ENCODE assay signal across 8 mouse cellular contexts in genomic region chr11:59839459-59840126, GRCm38 (mm10). TPM values are rescaled to one million over a fixed set of nuclear protein-coding genes. Genes with fewer than 3 reads are reported as not detected.
DNase-seq lines count a peak whose midpoint lies in the region; ATAC-seq lines count a peak whose summit lies in the region.

Gene Cops3 (minus strand): TSS chr11:59839838.

- ATAC-seq in heart, embryonic 13.5 days (ENCODE audit: extremely low read depth, insufficient number of reproducible peaks, low FRiP score, low TSS enrichment): peak; percentile 92
- ATAC-seq in liver, embryonic 12.5 days: peak; percentile 92
- peak; percentile 95 for ATAC-seq in stomach, embryonic 15.5 days (ENCODE audit: insufficient read depth, low FRiP score, low read depth)

- H3K9ac ChIP-seq in heart, embryonic 13.5 days: peak within 1 kb of the TSS; percentile 96
- H3K9ac ChIP-seq in liver, embryonic 12.5 days: peak within 1 kb of the TSS; percentile 93
- peak within 1 kb of the TSS; percentile 89 for H3K9ac ChIP-seq in stomach, embryonic 15.5 days

- peak within 1 kb of the TSS; percentile 84 for H3K4me3 ChIP-seq in brown adipose tissue, adult 24 weeks (ENCODE audit: insufficient read depth, low read depth, low read length)
- H3K4me3 ChIP-seq in heart, embryonic 13.5 days: peak within 1 kb of the TSS; percentile 95
- peak within 1 kb of the TSS; percentile 95 for H3K4me3 ChIP-seq in liver, embryonic 12.5 days
- peak within 1 kb of the TSS; percentile 97 for H3K4me3 ChIP-seq in stomach, embryonic 15.5 days (replicated peaks)

- under 1% methylated on average over 43 of the region's 43 CpGs for whole genome bisulfite sequencing in heart, embryonic 13.5 days
- under 1% methylated on average over 43 of the region's 43 CpGs for WGBS in liver, embryonic 12.5 days (ENCODE audit: insufficient replicate concordance)
- under 1% methylated on average over 43 of the region's 43 CpGs for WGBS in stomach, embryonic 15.5 days

- H3K9me3 ChIP-seq in heart, embryonic 13.5 days: no peaks in the 10 kb centered on the region
- no peaks in the 10 kb centered on the region for H3K9me3 ChIP-seq in liver, embryonic 12.5 days (replicated peaks)
- H3K9me3 ChIP-seq in stomach, embryonic 15.5 days: no peaks in the 10 kb centered on the region

- peak within 1 kb of the TSS; percentile 83 for H3K4me2 ChIP-seq in heart, embryonic 13.5 days
- peak within 1 kb of the TSS; percentile 79 for H3K4me2 ChIP-seq in liver, embryonic 12.5 days
- H3K4me2 ChIP-seq in stomach, embryonic 15.5 days: peak within 1 kb of the TSS; percentile 56

- peak within 1 kb of the TSS; percentile 97 for H3K27ac ChIP-seq in brown adipose tissue, adult 24 weeks (replicated peaks; ENCODE audit: low read depth, low read length)
- peak within 1 kb of the TSS; percentile 98 for H3K27ac ChIP-seq in heart, embryonic 13.5 days (replicated peaks)
- peak within 1 kb of the TSS; percentile 95 for H3K27ac ChIP-seq in liver, embryonic 12.5 days
- H3K27ac ChIP-seq in stomach, embryonic 15.5 days: peak within 1 kb of the TSS; percentile 98

- peak; percentile 98 for DNase-seq in CD4-positive, CD25-positive, alpha-beta regulatory T cell, adult 2 months (ENCODE audit: low read depth, low spot score)
- DNase-seq in fat pad, adult 2 months (ENCODE audit: extremely low read depth, low read depth, low spot score): peak; percentile 61
- peak; percentile 98 for DNase-seq in kidney, postnatal 10 days
- DNase-seq in natural killer cell, adult 2 months (ENCODE audit: low spot score in 2 of 2): peak; percentile 94 to 95

- H3K4me1 ChIP-seq in brown adipose tissue, adult 24 weeks (ENCODE audit: control insufficient read depth, insufficient read depth, insufficient read length, low read length): no peaks in the 10 kb centered on the region
- peaks cover 23% of the 10 kb centered on the region for H3K4me1 ChIP-seq in heart, embryonic 13.5 days
- H3K4me1 ChIP-seq in liver, embryonic 12.5 days: peaks cover 23% of the 10 kb centered on the region
- H3K4me1 ChIP-seq in stomach, embryonic 15.5 days: peaks cover 11% of the 10 kb centered on the region

- H3K27me3 ChIP-seq in heart, embryonic 13.5 days (replicated peaks): no peaks in the 10 kb centered on the region
- no peaks in the 10 kb centered on the region for H3K27me3 ChIP-seq in liver, embryonic 12.5 days (replicated peaks)
- no peaks in the 10 kb centered on the region for H3K27me3 ChIP-seq in stomach, embryonic 15.5 days (replicated peaks)

- peaks cover 29% of the 10 kb centered on the region for H3K36me3 ChIP-seq in heart, embryonic 13.5 days
- H3K36me3 ChIP-seq in liver, embryonic 12.5 days: peaks cover 30% of the 10 kb centered on the region
- H3K36me3 ChIP-seq in stomach, embryonic 15.5 days: peaks cover 6% of the 10 kb centered on the region; the same call in 1 of the 2 replicates

RNA-seq across cellular contexts. Expression of gene Cops3, which starts in this region (rescaled TPM):
- polyA plus RNA-seq in brown adipose tissue, adult 24 weeks (2012; ENCODE audit: insufficient read depth, insufficient read length, missing spikeins): 105 and 106 TPM in 2 replicates
- 152 and 169 TPM in 2 replicates for polyA plus RNA-seq in heart, embryonic 13.5 days (2015; fragmentation: Nextera tagmentation; extraction: Ambion mirVana)
- polyA plus RNA-seq in liver, embryonic 12.5 days (2016; fragmentation: Nextera tagmentation; extraction: Ambion mirVana): 141 and 149 TPM in 2 replicates
- 175 and 192 TPM in 2 replicates for polyA plus RNA-seq in stomach, embryonic 15.5 days (2015; fragmentation: Nextera tagmentation; extraction: Ambion mirVana)

Comparison
In these comparisons a context has a peak if more than half of its experiments do, and no peak if none do; other contexts are left out.
1. Peak in every context shown above with its lines: DNase-seq, ATAC-seq, H3K4me3 ChIP-seq and H3K27ac ChIP-seq.